Mouse (Mus musculus): ENCODE measurements at regions not wholly inside any gene's neighbourhood (a gene's known extent, or its start where the extent isn't known, plus 50 kb on each side); places are given as distances from the start of the nearest gene placed in this dataset.

GRCm38 (mm10) chr13:83077085-83077484 lies 426.7 kb upstream of the Mef2c start:
- TF ChIP-seq CTCF (IDR thresholded peaks at IDR 0.05; ENCODE audit: extremely low read depth, insufficient read depth, insufficient read length, insufficient replicate concordance), result no peak
- no peak for TF ChIP-seq POLR2A (IDR thresholded peaks at IDR 0.05; ENCODE audit: low read depth, low read length)

GRCm38 (mm10) chr13:83079291-83079690 lies 424.5 kb upstream of the Mef2c start:
- no peaks in the 10 kb centered on the region; the same call in none of the 2 replicates for H3K4me1 ChIP-seq (ENCODE audit: control insufficient read depth, insufficient read depth, insufficient read length)
- H3K27ac ChIP-seq (ENCODE audit: insufficient read depth, low read length), result no peak overlapping the region
- TF ChIP-seq POLR2A (IDR thresholded peaks at IDR 0.05; ENCODE audit: low read depth, low read length), result no peak
- no peak for TF ChIP-seq CTCF (IDR thresholded peaks at IDR 0.05; ENCODE audit: extremely low read depth, insufficient read depth, insufficient read length, insufficient replicate concordance)
- H3K27me3 ChIP-seq (ENCODE audit: control insufficient read depth, insufficient read depth, low read length), result no peaks in the 10 kb centered on the region
- no peak overlapping the region for H3K4me3 ChIP-seq (ENCODE audit: extremely low read depth, insufficient read depth, insufficient read length)
- 73% methylated on average over 1 of the region's 1 CpGs for WGBS
- DNase-seq (ENCODE audit: low read depth in 1 of 2, low spot score in 2 of 2), result no peak
- no peaks in the 10 kb centered on the region for H3K36me3 ChIP-seq (ENCODE audit: control insufficient read depth, insufficient read depth, low read length)

More at GRCm38 (mm10) chr13:83077085-83077484, 426.7 kb upstream of the Mef2c start:
- Histone ChIP-seq H3K4me1 (ENCODE audit: control insufficient read depth, insufficient read depth, insufficient read length) (peaks cover 4% of the 10 kb centered on the region), H3K4me3 (ENCODE audit: extremely low read depth, insufficient read depth, insufficient read length) (no peak overlapping the region), H3K27ac (ENCODE audit: insufficient read depth, low read length) (no peak overlapping the region), H3K27me3 (ENCODE audit: control insufficient read depth, insufficient read depth, low read length) (no peaks in the 10 kb centered on the region), H3K36me3 (ENCODE audit: control insufficient read depth, insufficient read depth, low read length) (no peaks in the 10 kb centered on the region)
- DNase-seq (ENCODE audit: low read depth in 1 of 2, low spot score in 2 of 2), result no peak
- 90% methylated on average over 1 of the region's 1 CpGs for WGBS

- no peak overlapping the region for H3K4me3 ChIP-seq (ENCODE audit: extremely low read depth, insufficient read depth, insufficient read length)
- H3K27ac ChIP-seq (ENCODE audit: insufficient read depth, low read length), result peak overlapping the region; percentile 59; the same call in 1 of the 2 replicates
- H3K36me3 ChIP-seq (ENCODE audit: control insufficient read depth, insufficient read depth, low read length), result no peaks in the 10 kb centered on the region
- no peaks in the 10 kb centered on the region; the same call in 1 of the 2 replicates for H3K4me1 ChIP-seq (ENCODE audit: control insufficient read depth, insufficient read depth, insufficient read length)
- peak in 1 of 2 experiments; percentile 28 for DNase-seq (ENCODE audit: low read depth in 1 of 2, low spot score in 2 of 2)
- no peaks in the 10 kb centered on the region for H3K27me3 ChIP-seq (ENCODE audit: control insufficient read depth, insufficient read depth, low read length)
- no peak for TF ChIP-seq CTCF (IDR thresholded peaks at IDR 0.05; ENCODE audit: extremely low read depth, insufficient read depth, insufficient read length, insufficient replicate concordance)
- TF ChIP-seq POLR2A (IDR thresholded peaks at IDR 0.05; ENCODE audit: low read depth, low read length), result no peak
- 64% methylated on average over 3 of the region's 3 CpGs for WGBS
Observed at GRCm38 (mm10) chr13:83084948-83085347, 418.9 kb upstream of the Mef2c start.

GRCm38 (mm10) chr13:83099908-83100307 lies 403.9 kb upstream of the Mef2c start:
- DNase-seq (ENCODE audit: low read depth in 1 of 2, low spot score in 2 of 2), result no peak
- WGBS, result 83% methylated on average over 1 of the region's 1 CpGs
- no peak overlapping the region for H3K4me3 ChIP-seq (ENCODE audit: extremely low read depth, insufficient read depth, insufficient read length)
- TF ChIP-seq CTCF (IDR thresholded peaks at IDR 0.05; ENCODE audit: extremely low read depth, insufficient read depth, insufficient read length, insufficient replicate concordance) (no peak), POLR2A (IDR thresholded peaks at IDR 0.05; ENCODE audit: low read depth, low read length) (no peak)
- no peaks in the 10 kb centered on the region for H3K4me1 ChIP-seq (ENCODE audit: control insufficient read depth, insufficient read depth, insufficient read length)
- H3K27ac ChIP-seq (ENCODE audit: insufficient read depth, low read length), result no peak overlapping the region
- no peaks in the 10 kb centered on the region for H3K36me3 ChIP-seq (ENCODE audit: control insufficient read depth, insufficient read depth, low read length)
- H3K27me3 ChIP-seq (ENCODE audit: control insufficient read depth, insufficient read depth, low read length), result no peaks in the 10 kb centered on the region

- no peak overlapping the region for H3K4me3 ChIP-seq (ENCODE audit: extremely low read depth, insufficient read depth, insufficient read length)
- no peak overlapping the region for H3K27ac ChIP-seq (ENCODE audit: insufficient read depth, low read length)
- H3K4me1 ChIP-seq (ENCODE audit: control insufficient read depth, insufficient read depth, insufficient read length), result peaks cover 6% of the 10 kb centered on the region
- WGBS, result 79% methylated on average over 3 of the region's 3 CpGs
- no peak for DNase-seq (ENCODE audit: low read depth in 1 of 2, low spot score in 2 of 2)
- no peaks in the 10 kb centered on the region for H3K36me3 ChIP-seq (ENCODE audit: control insufficient read depth, insufficient read depth, low read length)
- TF ChIP-seq CTCF (IDR thresholded peaks at IDR 0.05; ENCODE audit: extremely low read depth, insufficient read depth, insufficient read length, insufficient replicate concordance) (no peak), POLR2A (IDR thresholded peaks at IDR 0.05; ENCODE audit: low read depth, low read length) (no peak)
- H3K27me3 ChIP-seq (ENCODE audit: control insufficient read depth, insufficient read depth, low read length), result no peaks in the 10 kb centered on the region
Observed at GRCm38 (mm10) chr13:83110610-83111009, 393.2 kb upstream of the Mef2c start.

- H3K4me3 ChIP-seq (ENCODE audit: extremely low read depth, insufficient read depth, insufficient read length), result no peak overlapping the region
- no peaks in the 10 kb centered on the region for H3K27me3 ChIP-seq (ENCODE audit: control insufficient read depth, insufficient read depth, low read length)
- 12% methylated on average over 2 of the region's 2 CpGs for WGBS
- H3K36me3 ChIP-seq (ENCODE audit: control insufficient read depth, insufficient read depth, low read length), result no peaks in the 10 kb centered on the region
- peak in 1 of 2 experiments; percentile 8 for DNase-seq (ENCODE audit: low read depth in 1 of 2, low spot score in 2 of 2)
- H3K27ac ChIP-seq (ENCODE audit: insufficient read depth, low read length), result no peak overlapping the region
- peaks cover 6% of the 10 kb centered on the region for H3K4me1 ChIP-seq (ENCODE audit: control insufficient read depth, insufficient read depth, insufficient read length)
- TF ChIP-seq CTCF (IDR thresholded peaks at IDR 0.05; ENCODE audit: extremely low read depth, insufficient read depth, insufficient read length, insufficient replicate concordance) (no peak), POLR2A (IDR thresholded peaks at IDR 0.05; ENCODE audit: low read depth, low read length) (no peak)
Observed at GRCm38 (mm10) chr13:83111503-83111902, 392.3 kb upstream of the Mef2c start.

GRCm38 (mm10) chr13:83112323-83112722 lies 391.5 kb upstream of the Mef2c start:
- H3K27ac ChIP-seq (ENCODE audit: insufficient read depth, low read length), result no peak overlapping the region
- no peaks in the 10 kb centered on the region for H3K36me3 ChIP-seq (ENCODE audit: control insufficient read depth, insufficient read depth, low read length)
- peak; percentile 29 to 44 for DNase-seq (ENCODE audit: low read depth in 1 of 2, low spot score in 2 of 2)
- no peak overlapping the region for H3K4me3 ChIP-seq (ENCODE audit: extremely low read depth, insufficient read depth, insufficient read length)
- TF ChIP-seq CTCF (IDR thresholded peaks at IDR 0.05; ENCODE audit: extremely low read depth, insufficient read depth, insufficient read length, insufficient replicate concordance) (no peak), POLR2A (IDR thresholded peaks at IDR 0.05; ENCODE audit: low read depth, low read length) (no peak)
- WGBS, result 5% methylated on average over 1 of the region's 1 CpGs
- H3K4me1 ChIP-seq (ENCODE audit: control insufficient read depth, insufficient read depth, insufficient read length), result peaks cover 6% of the 10 kb centered on the region
- H3K27me3 ChIP-seq (ENCODE audit: control insufficient read depth, insufficient read depth, low read length), result no peaks in the 10 kb centered on the region

Data from spleen, adult 2 months (tissue).